Mouse (Mus musculus): ENCODE measurements around the gene Eif2ak2. TPM values are rescaled to one million over a fixed set of nuclear protein-coding genes. Genes with fewer than 3 reads are reported as not detected.

The Eif2ak2 gene
- polyA plus RNA-seq (2012; ENCODE audit: low replicate concordance), result 3.7 and 8.2 TPM in 2 replicates

DNA sequence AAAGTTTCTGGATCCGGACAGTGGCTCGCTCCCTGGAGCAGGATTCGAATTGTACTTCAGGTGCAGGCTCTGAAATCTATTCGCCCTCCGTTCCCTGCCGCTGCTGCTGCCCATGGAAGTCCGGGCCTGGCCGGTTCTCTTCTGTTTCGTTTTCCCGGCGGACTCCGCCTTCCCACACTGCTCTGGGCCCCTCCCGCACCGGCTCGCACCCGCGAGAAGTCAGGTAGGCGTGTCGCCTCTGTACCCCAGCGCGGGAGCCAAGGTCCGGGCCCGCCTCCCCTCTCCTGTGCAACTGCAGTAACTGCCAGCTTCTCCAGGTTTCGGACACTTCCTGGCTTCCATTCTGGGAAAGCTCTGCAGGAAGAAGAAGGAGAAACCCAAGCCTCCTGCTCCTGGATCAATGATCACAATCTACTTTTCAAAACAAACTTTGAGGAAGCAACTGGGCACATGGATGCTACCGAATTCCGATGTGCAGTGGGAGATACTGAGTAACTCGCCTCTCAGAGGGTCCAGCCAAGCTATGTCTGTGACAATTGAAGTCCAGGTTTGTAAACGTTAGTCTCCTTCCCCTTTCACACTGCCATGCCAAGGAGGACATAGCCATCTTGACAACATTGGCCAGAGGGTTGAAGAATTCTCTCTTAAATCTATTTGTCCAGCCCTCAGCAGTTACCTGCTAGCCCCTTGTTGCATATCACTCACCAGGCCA lies at the start of gene Eif2ak2:
Gene Eif2ak2 (minus strand): TSS at position 173 of the 712 bp plus-strand sequence.

GRCm38 (mm10) chr17:78916369-78916813 lies 34.0 kb upstream of the Eif2ak2 start, which contains the start of gene Cebpzos:
Cebpzos (plus strand) TSS chr17:78916500.

GRCm38 (mm10) chr17:78906892-78907291 lies 24.5 kb upstream of the Eif2ak2 start, which contains the start of gene Sult6b1:
Sult6b1 (minus strand) TSS chr17:78906992.

GRCm38 (mm10) chr17:78834856-78835835 lies 47.2 kb downstream of the Eif2ak2 start, which contains the start of the genes Heatr5b and Gpatch11:
Heatr5b (minus strand) TSS chr17:78835364.
Gpatch11 (plus strand) TSS chr17:78835567.

Other genes with a start within 250 kb of the Eif2ak2 start
- 2.1 TPM in 2 replicates for gene Strn, start 145.4 kb downstream of the Eif2ak2 start, polyA plus RNA-seq (2012; ENCODE audit: low replicate concordance)
- 0.98 and 4.7 TPM in 2 replicates for gene Heatr5b, start 47.2 kb downstream of the Eif2ak2 start, polyA plus RNA-seq (2012; ENCODE audit: low replicate concordance)
- 0.30 and 2.5 TPM in 2 replicates for gene Gpatch11, start 47.0 kb downstream of the Eif2ak2 start, polyA plus RNA-seq (2012; ENCODE audit: low replicate concordance)
- gene Sult6b1, start 24.4 kb upstream of the Eif2ak2 start, polyA plus RNA-seq (2012; ENCODE audit: low replicate concordance), result not detected in 2 replicates
- gene Cebpzos, start 33.9 kb upstream of the Eif2ak2 start, polyA plus RNA-seq (2012; ENCODE audit: low replicate concordance), result 0.77 and 1.0 TPM in 2 replicates
- gene Cebpz, start 54.5 kb upstream of the Eif2ak2 start, polyA plus RNA-seq (2012; ENCODE audit: low replicate concordance), result 4.0 and 10.5 TPM in 2 replicates
- gene Ndufaf7, start 54.6 kb upstream of the Eif2ak2 start, polyA plus RNA-seq (2012; ENCODE audit: low replicate concordance), result 0.60 and 2.0 TPM in 2 replicates
- gene Prkd3, start 138.2 kb upstream of the Eif2ak2 start, polyA plus RNA-seq (2012; ENCODE audit: low replicate concordance), result 0.08 and 0.23 TPM in 2 replicates
- not detected in 2 replicates for gene Qpct, start 169.3 kb upstream of the Eif2ak2 start, polyA plus RNA-seq (2012; ENCODE audit: low replicate concordance)